Mouse (Mus musculus) layer of hippocampus, postnatal 36 days (tissue): ENCODE data around the gene Otop2. TPM values are rescaled to one million over a fixed set of nuclear protein-coding genes. Genes with fewer than 3 reads are reported as not detected.

Experiments
- total RNA-seq, 2 experiments: library from RNA; stranded (reverse); gene quantifications; 2 replicates each; pipeline ENCODE4 v1.2.3; 2021

Otop2 gene
- total RNA-seq, 2 experiments from 2014 or later, result 0.52 TPM; not detected in 1

Other genes starting within 250 kb of the Otop2 start
- gene Cd300e, start 245.0 kb upstream of the Otop2 start, total RNA-seq, result not detected
- 1 to 10 TPM; 2.3 to 2.7 TPM for gene Rab37, start 215.7 kb upstream of the Otop2 start, total RNA-seq
- under 1 TPM; 0.22 to 0.58 TPM for gene Cd300lf, start 173.2 kb upstream of the Otop2 start, total RNA-seq
- 10 to 100 TPM; 72.1 to 73.7 TPM for gene Slc9a3r1, start 143.8 kb upstream of the Otop2 start, total RNA-seq
- 10 to 100 TPM; 16.7 to 19.1 TPM for gene Tmem104, start 119.7 kb upstream of the Otop2 start, total RNA-seq
- gene Nat9, start 119.3 kb upstream of the Otop2 start, total RNA-seq, result 10 to 100 TPM; 21.7 to 24.1 TPM
- 10 to 100 TPM; 43.5 to 50.9 TPM for gene Grin2c, start 39.9 kb upstream of the Otop2 start, total RNA-seq
- 10 to 100 TPM; 20.9 to 24.2 TPM for gene Fdxr, start 30.1 kb upstream of the Otop2 start, total RNA-seq
- 10 to 100 TPM; 12.9 to 13.7 TPM for gene Fads6, start 9.5 kb upstream of the Otop2 start, total RNA-seq
- under 1 TPM; 0.30 to 0.35 TPM for gene Ush1g, start 14.9 kb downstream of the Otop2 start, total RNA-seq
- gene Otop3, start 27.6 kb downstream of the Otop2 start, total RNA-seq, result under 1 TPM in 1 of 2 experiments, not detected in 1; 0.22 TPM
- gene Hid1, start 60.6 kb downstream of the Otop2 start, total RNA-seq, result 100 to 1,000 TPM; 106 to 109 TPM
- 10 to 100 TPM; 25.3 to 25.7 TPM for gene Cdr2l, start 74.8 kb downstream of the Otop2 start, total RNA-seq
- 100 to 1,000 TPM in 1 of 2 experiments, 10 to 100 TPM in 1; 98.1 to 105 TPM for gene Mrpl58, start 96.6 kb downstream of the Otop2 start, total RNA-seq
- gene Atp5h, start 112.8 kb downstream of the Otop2 start, total RNA-seq, result 100 to 1,000 TPM; 478 to 524 TPM
- 10 to 100 TPM; 69.2 to 77.4 TPM for gene Kctd2, start 113.0 kb downstream of the Otop2 start, total RNA-seq
- not detected for gene Trim80, start 133.4 kb downstream of the Otop2 start, total RNA-seq
- not detected for gene Slc16a5, start 155.3 kb downstream of the Otop2 start, total RNA-seq
- gene Armc7, start 168.5 kb downstream of the Otop2 start, total RNA-seq, result 10 to 100 TPM; 10.9 to 11.2 TPM
- gene Nt5c, start 184.7 kb downstream of the Otop2 start, total RNA-seq, result 10 to 100 TPM; 62.5 to 67.8 TPM
- gene Jpt1, start 207.2 kb downstream of the Otop2 start, total RNA-seq, result 100 to 1,000 TPM; 138 to 161 TPM
- 100 to 1,000 TPM; 324 to 344 TPM for gene Sumo2, start 229.1 kb downstream of the Otop2 start, total RNA-seq